Mouse (Mus musculus) CH12.LX (cell line): ENCODE measurements around the gene Tmem108. TPM values are rescaled to one million over a fixed set of nuclear protein-coding genes. Genes with fewer than 3 reads are reported as not detected.

ENCODE experiments used
- DNase-seq: peaks from one replicate; pipeline ENCODE4 v3.0.0-alpha.2; 2013; ENCODE audit errors: extremely low read depth
- H3K27ac ChIP-seq: 2 replicates; pipeline ENCODE4 v1.5.1; 2012; ENCODE audit warnings: low read depth, mild to moderate bottlenecking, control low read depth, moderate library complexity; ENCODE audit not compliant: insufficient read depth
- H3K27me3 ChIP-seq: replicated peaks from 2 replicates; pipeline ENCODE3; 2012; ENCODE audit warnings: inconsistent platforms
- H3K36me3 ChIP-seq, 2 experiments: replicated peaks in 1 of 2; 2 replicates each; pipeline versions ENCODE3 to v1.6.1; 2012; ENCODE audit warnings: inconsistent platforms in 1 of 2, low read length in 1 of 2, mild to moderate bottlenecking in 1 of 2, mixed read lengths in 1 of 2, moderate library complexity in 1 of 2; ENCODE audit not compliant: control insufficient read depth in 1 of 2, insufficient read depth in 1 of 2
- H3K4me1 ChIP-seq, 2 experiments: 2 replicates each; pipeline ENCODE4 v1.6.1; 2012; ENCODE audit warnings: inconsistent platforms in 1 of 2, moderate library complexity in 1 of 2; ENCODE audit not compliant: insufficient read depth in 2 of 2, control insufficient read depth in 1 of 2
- H3K4me2 ChIP-seq: 2 replicates; pipeline ENCODE4 v1.6.1; 2012; ENCODE audit warnings: low read depth, mild to moderate bottlenecking, control low read depth; ENCODE audit not compliant: poor library complexity, insufficient read depth, severe bottlenecking
- H3K4me3 ChIP-seq, 3 experiments: fragments of 150-350 bp in 1 of 3; sonication (generic) in 1 of 3; replicated peaks in 1 of 3; 2 replicates each; pipeline versions ENCODE3 to v1.5.1; 2011 to 2012; ENCODE audit warnings: low read depth in 2 of 3, low read length in 2 of 3, mild to moderate bottlenecking in 2 of 3, moderate library complexity in 2 of 3, control low read depth in 1 of 3, improper control_type of control experiment in 1 of 3, inconsistent platforms in 1 of 3, mixed read lengths in 1 of 3; ENCODE audit not compliant: poor library complexity in 1 of 3
- H3K79me2 ChIP-seq: replicated peaks from 2 replicates; pipeline ENCODE4 v1.6.1; 2012; ENCODE audit warnings: mild to moderate bottlenecking, moderate library complexity; ENCODE audit not compliant: control insufficient read depth, poor library complexity, insufficient read depth, severe bottlenecking; ENCODE audit errors: extremely low read depth
- H3K9ac ChIP-seq: 2 replicates; pipeline ENCODE4 v1.6.1; 2012; ENCODE audit warnings: low read depth, mild to moderate bottlenecking, control low read depth, moderate library complexity; ENCODE audit not compliant: insufficient read depth
- H3K9me3 ChIP-seq: replicated peaks from 2 replicates; pipeline ENCODE3; 2012; ENCODE audit warnings: low read length, inconsistent platforms, mixed read lengths
- E2F4 ChIP-seq: IDR thresholded peaks from 2 replicates; pipeline ENCODE4 v1.6.1; 2011; ENCODE audit warnings: low read depth, low read length, improper control_type of control experiment; ENCODE audit not compliant: insufficient replicate concordance
- ELF1 ChIP-seq: IDR thresholded peaks from 2 replicates; pipeline ENCODE4 v1.6.1; 2014; ENCODE audit warnings: low read depth, mild to moderate bottlenecking, inconsistent platforms, low read length, improper control_type of control experiment
- EP300 ChIP-seq: IDR thresholded peaks from 2 replicates; pipeline ENCODE4 v1.6.1; 2011; ENCODE audit warnings: low read length, improper control_type of control experiment
- ETS1 ChIP-seq: conservative IDR thresholded peaks from 2 replicates; pipeline ENCODE4 v1.6.1; 2012; ENCODE audit warnings: low read depth, mild to moderate bottlenecking, inconsistent platforms, low read length, improper control_type of control experiment, moderate library complexity
- HCFC1 ChIP-seq: IDR thresholded peaks from 2 replicates; pipeline ENCODE4 v1.6.1; 2012; ENCODE audit warnings: low read depth, mild to moderate bottlenecking, inconsistent platforms, low read length, improper control_type of control experiment
- JUND ChIP-seq: conservative IDR thresholded peaks from 2 replicates; pipeline ENCODE4 v1.6.1; 2011; ENCODE audit warnings: low read depth, low read length, improper control_type of control experiment
- MAFK ChIP-seq: IDR thresholded peaks from 2 replicates; pipeline ENCODE4 v1.6.1; 2011; ENCODE audit warnings: low read length, improper control_type of control experiment; ENCODE audit not compliant: insufficient replicate concordance
- MAX ChIP-seq: IDR thresholded peaks from 2 replicates; pipeline ENCODE4 v1.6.1; 2011; ENCODE audit warnings: low read length, improper control_type of control experiment
- MXI1 ChIP-seq: IDR thresholded peaks from 2 replicates; pipeline ENCODE4 v1.6.1; 2011; ENCODE audit warnings: mild to moderate bottlenecking, low read depth, low read length, improper control_type of control experiment
- MYC ChIP-seq: IDR thresholded peaks from 2 replicates; pipeline ENCODE4 v1.6.1; 2011; ENCODE audit warnings: low read depth, mild to moderate bottlenecking, improper control_type of control experiment, low read length
- NRF1 ChIP-seq: IDR thresholded peaks from 2 replicates; pipeline ENCODE4 v1.6.1; 2014; ENCODE audit warnings: low read depth, mild to moderate bottlenecking, inconsistent platforms, low read length, improper control_type of control experiment, moderate library complexity
- PAX5 ChIP-seq: IDR thresholded peaks from 2 replicates; pipeline ENCODE4 v1.6.1; 2012; ENCODE audit warnings: low read length, inconsistent platforms, mixed read lengths
- POLR2A ChIP-seq: IDR thresholded peaks from 2 replicates; pipeline ENCODE4 v1.6.1; 2011; ENCODE audit warnings: low read depth, mild to moderate bottlenecking, improper control_type of control experiment, low read length
- SIN3A ChIP-seq: IDR thresholded peaks from 2 replicates; pipeline ENCODE4 v1.6.1; 2012; ENCODE audit warnings: low read length, improper control_type of control experiment, inconsistent platforms
- SMC3 ChIP-seq: IDR thresholded peaks from 2 replicates; pipeline ENCODE4 v1.6.1; 2011; ENCODE audit warnings: low read depth, low read length, improper control_type of control experiment
- TCF12 ChIP-seq: IDR thresholded peaks from 2 replicates; pipeline ENCODE4 v1.6.1; 2014; ENCODE audit warnings: low read depth, mild to moderate bottlenecking, inconsistent platforms, low read length, improper control_type of control experiment
- UBTF ChIP-seq: IDR thresholded peaks from 2 replicates; pipeline ENCODE4 v1.6.1; 2012; ENCODE audit warnings: low read depth, mild to moderate bottlenecking, inconsistent platforms, low read length, improper control_type of control experiment, moderate library complexity
- ZC3H11A ChIP-seq: IDR thresholded peaks from 2 replicates; pipeline ENCODE4 v1.6.1; 2012; ENCODE audit warnings: low read depth, mild to moderate bottlenecking, inconsistent platforms, low read length, improper control_type of control experiment
- ZNF384 ChIP-seq: IDR thresholded peaks from 2 replicates; pipeline ENCODE4 v1.6.1; 2012; ENCODE audit warnings: low read depth, low read length, improper control_type of control experiment, inconsistent platforms
- dilution Hi-C: fragments of 300-500 bp; cut with MboI; formaldehyde crosslinking; loops from 2 replicates; pipeline ENCODE4 v1.14.3; 2020; ENCODE audit warnings: low sequenced_read_pairs; ENCODE audit not compliant: extremely low pct_unique_long_range_greater_than_20kb, extremely low pct_ligation_motif_present
- in situ Hi-C: fragments of 300-500 bp; cut with MboI; formaldehyde crosslinking; loops from 3 replicates; pipeline ENCODE4 v1.14.3; 2019; ENCODE audit warnings: low sequenced_read_pairs, low pct_ligation_motif_present, low pct_unique_long_range_greater_than_20kb, mixed read lengths
- polyA plus RNA-seq: library from polyadenylated mRNA; unstranded; fragments of >175 nt; gene quantifications from 2 replicates; pipeline ENCODE4 v1.2.1, GENCODE M21; 2012; ENCODE audit warnings: low read depth; ENCODE audit not compliant: insufficient read length
- total RNA-seq, 2 experiments: library from RNA; depleted of rRNA; stranded (reverse); fragments of 300-350 nt in 1 of 2; fragments of >200 nt in 1 of 2; gene quantifications; 2 replicates each; pipeline ENCODE4 v1.2.3; 2012 to 2014

The Tmem108 gene
- total and polyA plus RNA-seq, 3 experiments = 0.04 to 0.13 (median 0.07) TPM

DNA sequence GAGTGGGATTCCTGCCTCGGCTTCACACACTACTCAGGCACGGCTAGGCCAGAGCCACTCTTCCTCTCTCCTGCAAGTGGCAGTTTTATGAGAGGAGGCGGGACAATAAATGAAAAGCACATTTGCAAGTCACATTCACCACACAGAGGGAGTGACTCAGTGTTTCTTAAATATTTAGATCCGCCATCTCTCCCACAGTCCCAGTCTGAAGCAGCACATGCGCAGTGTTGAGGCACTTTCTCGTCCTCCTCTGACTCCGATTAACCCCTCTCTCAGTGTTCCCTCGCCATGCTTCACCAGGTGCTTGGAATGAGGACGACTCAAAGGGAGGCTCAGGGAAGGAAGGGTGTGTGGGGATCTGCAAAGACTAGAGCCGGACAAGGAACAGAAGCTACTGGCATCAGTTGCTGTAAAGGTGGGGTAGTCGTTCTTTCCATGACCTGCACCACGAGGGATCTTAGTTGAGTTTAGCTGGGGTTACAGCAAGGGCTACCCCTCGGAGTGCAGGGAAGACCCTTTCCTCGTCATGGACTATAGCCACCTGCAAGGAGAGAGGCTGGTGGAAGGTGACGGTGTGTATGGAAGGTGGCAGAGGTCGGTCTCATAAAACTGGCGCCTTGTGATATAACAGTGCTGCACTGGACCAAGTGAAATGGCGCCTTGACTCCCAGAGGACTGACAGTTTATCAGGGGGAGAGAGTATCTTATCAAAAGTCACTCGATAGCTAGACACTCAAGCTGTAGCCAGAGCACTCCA lies 137.9 kb downstream of the Tmem108 start:
- in situ Hi-C loops (loop anchor here (5.0 kb wide), 1 partner anchor 134 kb away; no protein-coding TSS in a partner anchor), dilution Hi-C loops (no loop called here)
- Histone ChIP-seq H3K36me3 (no peaks in the 10 kb centered on the region), H3K27ac (no peak overlapping the region), H3K4me3 (no peak overlapping the region), H3K27me3 (peaks cover 12% of the 10 kb centered on the region), H3K9me3 (no peaks in the 10 kb centered on the region), H3K79me2 (no peaks in the 10 kb centered on the region), H3K4me1 (no peaks in the 10 kb centered on the region)
- no peak for DNase-seq
- TF ChIP-seq MYC = no peak
- peak; percentile 39; the same call in 1 of the 2 replicates for TF ChIP-seq NRF1
- TF ChIP-seq, all 38 proteins: peak for 1
- Histone ChIP-seq H3K9ac (no peak overlapping the region), H3K4me2 (no peak overlapping the region)

- no peak overlapping the region for H3K27ac ChIP-seq
- H3K4me3 ChIP-seq = no peak overlapping the region
- peaks cover 9% of the 10 kb centered on the region for H3K27me3 ChIP-seq
- DNase-seq = no peak
- H3K9ac ChIP-seq = no peak overlapping the region
- TF ChIP-seq MAFK (no peak), HCFC1 (no peak), E2F4 (no peak), MAX (no peak), UBTF (no peak), ETS1 (no peak), MYC (no peak), SMC3 (no peak), PAX5 (no peak), POLR2A (no peak), ELF1 (no peak), EP300 (no peak), ZC3H11A (no peak), TCF12 (no peak), SIN3A (no peak), MXI1 (no peak), ZNF384 (no peak), JUND (no peak)
- TF ChIP-seq, all 38 proteins: peak for 0
- no peaks in the 10 kb centered on the region for H3K79me2 ChIP-seq
- dilution Hi-C loops = no loop called here
- in situ Hi-C loops = loop anchor here (5.0 kb wide), 1 partner anchor 134 kb away; no protein-coding TSS in a partner anchor
- no peak overlapping the region for H3K4me2 ChIP-seq
- no peaks in the 10 kb centered on the region for H3K36me3 ChIP-seq
- no peaks in the 10 kb centered on the region for H3K9me3 ChIP-seq
- no peaks in the 10 kb centered on the region for H3K4me1 ChIP-seq
Observed at GRCm38 (mm10) chr9:103622988-103623387, 138.6 kb downstream of the Tmem108 start.
